Mouse (Mus musculus) adrenal gland (tissue): ENCODE measurements around the gene Galnt17.

Source experiments
- intact Hi-C: fragments of 180-260 bp; cut with DNase I; formaldehyde crosslinking; loops from one replicate; pipeline ENCODE4 v1.15.1; 2025

The Galnt17 gene

GRCm38 (mm10) chr5:131248416-131248815, 59.9 kb downstream of the Galnt17 start:
- intact Hi-C loops: no loop called here

GRCm38 (mm10) chr5:131246591-131246990, 61.7 kb downstream of the Galnt17 start:
- intact Hi-C loops: no loop called here

GRCm38 (mm10) chr5:131241689-131242088, 66.6 kb downstream of the Galnt17 start:
- intact Hi-C loops: no loop called here

GRCm38 (mm10) chr5:131239813-131240212, 68.5 kb downstream of the Galnt17 start:
- intact Hi-C loops: no loop called here

GRCm38 (mm10) chr5:131236906-131237305, 71.4 kb downstream of the Galnt17 start:
- intact Hi-C loops: no loop called here

GRCm38 (mm10) chr5:131233828-131234227, 74.5 kb downstream of the Galnt17 start:
- intact Hi-C loops: no loop called here

GRCm38 (mm10) chr5:131231060-131231459, 77.2 kb downstream of the Galnt17 start:
- intact Hi-C loops: no loop called here

GRCm38 (mm10) chr5:131229744-131230143, 78.6 kb downstream of the Galnt17 start:
- intact Hi-C loops: no loop called here

- intact Hi-C loops: no loop called here
Measured at GRCm38 (mm10) chr5:131223416-131223815, 84.9 kb downstream of the Galnt17 start.

GRCm38 (mm10) chr5:131222498-131223244, 85.6 kb downstream of the Galnt17 start:
- intact Hi-C loops: no loop called here

- intact Hi-C loops: no loop called here
Measured at GRCm38 (mm10) chr5:131218221-131218620, 90.1 kb downstream of the Galnt17 start.

GRCm38 (mm10) chr5:131211618-131212017, 96.7 kb downstream of the Galnt17 start:
- intact Hi-C loops: no loop called here

- intact Hi-C loops: no loop called here
Measured at GRCm38 (mm10) chr5:131201146-131201545, 107.2 kb downstream of the Galnt17 start.

GRCm38 (mm10) chr5:131192311-131192710, 116.0 kb downstream of the Galnt17 start:
- intact Hi-C loops: no loop called here

GRCm38 (mm10) chr5:131184566-131184965, 123.7 kb downstream of the Galnt17 start:
- intact Hi-C loops: no loop called here

- intact Hi-C loops: no loop called here
Measured at GRCm38 (mm10) chr5:131181231-131181630, 127.1 kb downstream of the Galnt17 start.

GRCm38 (mm10) chr5:131180756-131181155, 127.5 kb downstream of the Galnt17 start:
- intact Hi-C loops: no loop called here

GRCm38 (mm10) chr5:131177851-131178250, 130.4 kb downstream of the Galnt17 start:
- intact Hi-C loops: no loop called here

GRCm38 (mm10) chr5:131177168-131177567, 131.1 kb downstream of the Galnt17 start:
- intact Hi-C loops: no loop called here

- intact Hi-C loops: no loop called here
Measured at GRCm38 (mm10) chr5:131169186-131169585, 139.1 kb downstream of the Galnt17 start.

GRCm38 (mm10) chr5:131167366-131167765, 140.9 kb downstream of the Galnt17 start:
- intact Hi-C loops: no loop called here

GRCm38 (mm10) chr5:131165681-131166080, 142.6 kb downstream of the Galnt17 start:
- intact Hi-C loops: no loop called here

- intact Hi-C loops: loop anchor here (10.0 kb wide), 1 partner anchor 153 kb away; no protein-coding TSS in a partner anchor
Measured at GRCm38 (mm10) chr5:131157866-131158265, 150.4 kb downstream of the Galnt17 start.
